Mouse (Mus musculus): Measurements from ENCODE around the gene Myoc. TPM values are rescaled to one million over a fixed set of nuclear protein-coding genes. Genes with fewer than 3 reads are reported as not detected.

Myoc gene
- 0.10 TPM in 1 of 2 replicates, not detected in the other for polyA plus RNA-seq (2012; rRNA removed)

DNA sequence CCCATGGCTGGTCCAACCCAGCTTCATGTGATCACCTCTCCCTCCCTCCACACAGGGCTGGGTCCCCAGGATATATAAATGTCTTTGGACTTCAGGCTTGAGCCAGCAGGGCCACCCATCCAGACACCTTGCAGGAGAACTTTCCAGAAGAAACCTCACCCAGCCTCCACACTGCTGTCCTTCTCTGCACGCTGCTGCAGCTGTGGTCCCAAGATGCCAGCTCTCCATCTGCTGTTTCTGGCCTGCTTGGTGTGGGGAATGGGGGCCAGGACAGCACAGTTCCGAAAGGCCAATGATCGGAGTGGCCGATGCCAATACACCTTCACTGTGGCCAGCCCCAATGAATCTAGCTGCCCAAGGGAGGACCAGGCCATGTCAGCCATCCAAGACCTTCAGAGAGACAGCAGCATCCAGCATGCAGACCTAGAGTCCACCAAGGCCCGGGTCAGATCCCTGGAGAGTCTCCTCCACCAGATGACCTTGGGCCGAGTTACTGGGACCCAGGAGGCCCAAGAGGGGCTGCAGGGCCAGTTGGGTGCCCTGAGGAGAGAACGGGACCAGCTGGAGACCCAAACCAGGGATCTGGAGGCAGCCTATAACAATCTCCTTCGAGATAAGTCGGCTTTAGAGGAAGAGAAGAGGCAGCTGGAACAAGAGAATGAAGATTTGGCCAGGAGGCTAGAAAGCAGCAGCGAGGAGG, at the start of gene Myoc:
Gene Myoc (plus strand): TSS at position 105 of the 700 bp plus-strand sequence.

DNA sequence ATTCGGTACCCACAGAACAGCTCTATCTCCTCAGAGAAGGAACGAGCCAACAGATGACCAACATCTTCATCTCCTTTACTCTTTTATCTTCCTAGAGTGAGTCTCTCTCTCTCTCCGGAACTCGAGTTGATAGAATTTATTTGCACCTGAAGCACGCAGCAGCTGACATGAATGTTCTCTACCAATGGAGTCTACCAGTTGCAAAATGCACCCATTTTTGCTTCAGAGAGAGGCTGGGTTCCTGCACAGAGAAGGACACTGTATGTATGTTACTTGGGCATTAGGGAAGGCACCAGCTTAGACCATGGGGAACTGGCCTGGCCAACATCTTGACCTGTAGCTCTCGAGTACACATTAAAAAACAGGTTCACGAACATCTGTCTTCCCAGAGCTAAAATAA, 19.2 kb downstream of the Myoc start, which contains the start of gene Myocos:
Gene Myocos (minus strand): TSS at position 101 of the 400 bp plus-strand sequence.

Other genes starting within 250 kb of the Myoc start
- 3.8 and 8.4 TPM in 2 replicates for gene Dnm3, start 161.1 kb upstream of the Myoc start, polyA plus RNA-seq (2012; rRNA removed)
- 19.4 and 20.0 TPM in 2 replicates for gene Mettl13, start 90.6 kb upstream of the Myoc start, polyA plus RNA-seq (2012; rRNA removed)
- gene Vamp4, start 68.6 kb upstream of the Myoc start, polyA plus RNA-seq (2012; rRNA removed): 34.8 and 38.7 TPM in 2 replicates
- gene Myocos, start 19.1 kb downstream of the Myoc start, polyA plus RNA-seq (2012; rRNA removed): not detected in 2 replicates
- 38.8 and 71.2 TPM in 2 replicates for gene Prrc2c, start 101.4 kb downstream of the Myoc start, polyA plus RNA-seq (2012; rRNA removed)
- 0.37 and 0.89 TPM in 2 replicates for gene Fmo4, start 174.8 kb downstream of the Myoc start, polyA plus RNA-seq (2012; rRNA removed)
- 14.8 and 20.7 TPM in 2 replicates for gene Fmo1, start 227.5 kb downstream of the Myoc start, polyA plus RNA-seq (2012; rRNA removed)